Mouse (Mus musculus) limb, embryonic 13.5 days (tissue): ENCODE results near the gene Cd5l. TPM values are rescaled to one million over a fixed set of nuclear protein-coding genes. Genes with fewer than 3 reads are reported as not detected.
"Not testable (repeated sequence)": the region's sequence is repeated elsewhere in the genome, so short reads cannot be mapped to it uniquely, and the experiment has no call there.

Experiments used
- ATAC-seq: fragments of 200-750 bp; cut with Nextera tagmentation; 2 replicates; pipeline ENCODE4 v1.8.0; 2017; ENCODE audit warnings: low read depth, moderate number of reproducible peaks, moderate TSS enrichment; ENCODE audit not compliant: low FRiP score
- H3K27ac ChIP-seq: fragments of 300-500 bp; sonication (generic); 2 replicates; pipeline ENCODE4 v1.5.1; 2015; ENCODE audit warnings: inconsistent platforms, mild to moderate bottlenecking, moderate library complexity
- H3K27me3 ChIP-seq: fragments of 300-500 bp; sonication (generic); 2 replicates; pipeline ENCODE4 v1.6.1; 2015; ENCODE audit warnings: mild to moderate bottlenecking, inconsistent platforms
- H3K36me3 ChIP-seq: fragments of 300-500 bp; sonication (generic); 2 replicates; pipeline ENCODE4 v1.6.1; 2015; ENCODE audit warnings: inconsistent platforms, mild to moderate bottlenecking, moderate library complexity
- H3K4me1 ChIP-seq: fragments of 300-500 bp; sonication (generic); 2 replicates; pipeline ENCODE4 v1.6.1; 2015; ENCODE audit warnings: inconsistent platforms
- H3K4me2 ChIP-seq: fragments of 300-500 bp; sonication (generic); replicated peaks from 2 replicates; pipeline ENCODE4 v1.6.1; 2015; ENCODE audit warnings: inconsistent platforms, mild to moderate bottlenecking, moderate library complexity
- H3K4me3 ChIP-seq: fragments of 300-500 bp; sonication (generic); 2 replicates; pipeline ENCODE4 v1.5.1; 2015; ENCODE audit warnings: moderate library complexity, mild to moderate bottlenecking, inconsistent platforms
- H3K9ac ChIP-seq: fragments of 300-500 bp; sonication (generic); 2 replicates; pipeline ENCODE4 v1.6.1; 2015; ENCODE audit warnings: mild to moderate bottlenecking, inconsistent platforms
- H3K9me3 ChIP-seq: fragments of 300-500 bp; sonication (generic); 2 replicates; pipeline ENCODE4 v1.6.1; 2016; ENCODE audit warnings: inconsistent platforms
- WGBS: fragments of 180-500 bp; shearing (Covaris S2); methylation state at CpG from one replicate; pipeline ENCODE4 v1.1.7; 2015; 5-methylcytosine and 5-hydroxymethylcytosine counted together
- polyA plus RNA-seq: library from polyadenylated mRNA; unstranded; fragments of >200 nt; fragmentation: Nextera tagmentation; extraction: Ambion mirVana; gene quantifications from 2 replicates; pipeline ENCODE4 v1.2.1, GENCODE M21; 2015

Gene Cd5l
- polyA plus RNA-seq = 0.27 and 0.33 TPM in 2 replicates

DNA sequence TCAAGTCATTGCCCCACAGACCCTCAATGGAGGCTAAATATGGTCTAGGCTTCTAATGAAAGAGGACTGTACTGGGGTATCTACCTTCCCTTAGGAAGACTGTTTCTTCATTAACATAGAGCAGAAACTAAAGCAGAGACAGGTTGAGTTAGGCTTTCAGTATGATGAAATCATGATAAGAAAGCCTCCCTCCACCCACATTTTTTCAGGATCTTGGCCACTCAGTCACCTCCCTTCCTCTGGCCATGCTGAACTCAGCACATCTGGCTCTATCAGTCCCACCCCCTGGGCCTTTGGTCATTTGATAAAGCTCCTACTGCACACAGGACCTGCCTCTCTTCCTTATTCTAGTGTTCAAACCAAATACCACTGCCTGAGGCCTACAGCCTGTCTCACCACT lies at the start of gene Cd5l:
Cd5l (plus strand) TSS at position 301 of the 400 bp plus-strand sequence.
- Histone ChIP-seq H3K9me3 (no peaks in the 10 kb centered on the region), H3K4me2 (no peak within 1 kb of the TSS), H3K27ac (no peak within 1 kb of the TSS), H3K27me3 (no peaks in the 10 kb centered on the region), H3K4me1 (no peaks in the 10 kb centered on the region), H3K36me3 (no peaks in the 10 kb centered on the region), H3K9ac (no peak within 1 kb of the TSS), H3K4me3 (no peak within 1 kb of the TSS)
- no peak for ATAC-seq

DNA sequence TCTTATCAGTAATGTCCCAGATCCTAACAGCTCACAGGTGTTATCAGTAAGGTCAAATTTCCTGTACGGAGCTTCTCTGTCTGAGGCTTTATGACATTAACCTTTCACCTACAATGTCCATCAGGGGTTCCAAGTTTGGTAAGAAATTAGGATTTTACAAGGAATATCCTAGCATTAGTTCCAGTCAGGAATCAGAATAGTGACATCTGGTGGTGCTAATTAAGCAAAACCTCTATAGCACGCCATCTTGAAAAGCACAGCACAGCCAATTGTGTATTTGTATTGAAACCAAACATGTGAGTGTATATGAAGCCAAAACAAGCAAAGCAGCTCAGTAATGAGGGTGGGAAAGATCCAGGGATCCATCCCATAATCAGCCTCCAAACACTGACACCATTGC lies 47.8 kb upstream of the Cd5l start:
- ATAC-seq = no peak
- H3K27me3 ChIP-seq = no peaks in the 10 kb centered on the region
- WGBS = 76% methylated on average over 2 of the region's 2 CpGs

DNA sequence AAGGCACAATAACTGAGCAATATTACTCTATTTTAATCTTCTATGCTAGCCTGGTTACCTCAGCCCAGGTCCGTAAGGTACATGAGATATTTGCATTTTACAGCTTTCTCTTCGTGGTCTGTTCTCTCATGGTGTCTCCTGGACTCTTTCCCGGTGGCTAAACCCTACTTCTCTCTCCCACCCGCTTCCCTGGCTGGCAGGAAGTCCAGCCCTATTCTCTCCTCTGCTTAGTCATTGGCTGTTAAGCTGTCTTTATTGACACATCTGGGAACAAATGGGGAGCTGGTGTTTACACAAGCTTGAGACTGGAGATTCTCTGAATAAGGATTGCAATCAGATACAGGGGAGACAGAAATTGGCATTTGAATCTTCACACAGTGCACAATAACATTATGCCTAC lies 35.1 kb upstream of the Cd5l start:
- Histone ChIP-seq H3K27me3 (no peaks in the 10 kb centered on the region), H3K4me3 (no peak overlapping the region), H3K4me2 (no peak overlapping the region), H3K4me1 (no peaks in the 10 kb centered on the region), H3K9me3 (no peaks in the 10 kb centered on the region), H3K36me3 (no peaks in the 10 kb centered on the region), H3K27ac (no peak overlapping the region), H3K9ac (no peak overlapping the region)
- WGBS = 51% methylated on average over 4 of the region's 4 CpGs
- ATAC-seq = no peak

More for the DNA sequence above, 47.8 kb upstream of the Cd5l start:
- no peaks in the 10 kb centered on the region for H3K36me3 ChIP-seq
- no peak overlapping the region for H3K27ac ChIP-seq
- H3K4me1 ChIP-seq = no peaks in the 10 kb centered on the region
- no peak overlapping the region for H3K4me2 ChIP-seq
- H3K9ac ChIP-seq = no peak overlapping the region
- no peak overlapping the region for H3K4me3 ChIP-seq
- H3K9me3 ChIP-seq = no peaks in the 10 kb centered on the region

DNA sequence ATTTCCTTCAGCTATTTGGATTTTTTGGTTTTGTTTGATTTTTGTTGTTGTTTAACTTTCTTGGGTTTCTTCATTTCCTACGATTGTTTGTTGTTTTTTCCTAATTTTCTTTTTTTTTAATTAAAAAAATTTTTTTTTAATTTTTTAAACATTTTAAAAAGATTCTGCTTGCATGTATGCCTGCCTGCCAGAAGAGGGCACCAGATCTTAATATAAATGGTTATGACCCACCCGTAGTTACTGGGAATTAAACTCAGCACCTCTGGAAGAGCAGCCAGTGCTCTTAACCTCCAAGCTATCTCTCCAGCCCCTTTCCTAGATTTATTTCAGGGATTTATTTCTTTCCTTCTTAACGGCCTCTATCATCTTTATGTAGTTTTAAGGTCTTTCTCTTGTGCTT lies 33.9 kb upstream of the Cd5l start:
- Histone ChIP-seq H3K9me3 (no peaks in the 10 kb centered on the region), H3K36me3 (no peaks in the 10 kb centered on the region), H3K9ac (no peak overlapping the region), H3K4me1 (no peaks in the 10 kb centered on the region), H3K27ac (no peak overlapping the region), H3K4me3 (no peak overlapping the region), H3K27me3 (no peaks in the 10 kb centered on the region), H3K4me2 (no peak overlapping the region)
- ATAC-seq = no peak
- WGBS = 14% methylated on average over 3 of the region's 3 CpGs

DNA sequence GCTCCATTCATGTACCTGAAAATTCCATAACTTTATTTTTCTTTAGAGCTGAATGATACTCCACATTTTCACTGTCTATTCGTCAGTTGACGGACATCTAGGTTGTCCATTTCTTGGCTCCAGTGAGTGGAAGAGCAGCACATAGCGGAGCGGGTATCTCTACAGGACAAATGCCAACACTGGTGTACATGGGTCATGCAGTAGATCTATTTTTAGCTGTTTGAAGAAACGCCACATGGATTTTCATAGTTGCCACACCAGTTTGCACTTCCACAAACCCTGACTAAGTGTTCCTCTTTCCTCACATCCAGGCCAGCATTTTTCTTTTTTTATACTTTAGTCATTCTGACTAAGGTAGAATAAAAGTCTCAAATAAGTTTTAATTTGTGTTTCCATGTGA lies 19.8 kb upstream of the Cd5l start:
- no peaks in the 10 kb centered on the region for H3K4me1 ChIP-seq
- no peak overlapping the region for H3K9ac ChIP-seq
- no peaks in the 10 kb centered on the region for H3K27me3 ChIP-seq
- H3K27ac ChIP-seq = no peak overlapping the region
- no peak overlapping the region for H3K4me3 ChIP-seq
- H3K36me3 ChIP-seq = no peaks in the 10 kb centered on the region
- no peak for ATAC-seq
- H3K9me3 ChIP-seq = no peaks in the 10 kb centered on the region
- H3K4me2 ChIP-seq = no peak overlapping the region
- WGBS = 90% methylated on average over 5 of the region's 5 CpGs

DNA sequence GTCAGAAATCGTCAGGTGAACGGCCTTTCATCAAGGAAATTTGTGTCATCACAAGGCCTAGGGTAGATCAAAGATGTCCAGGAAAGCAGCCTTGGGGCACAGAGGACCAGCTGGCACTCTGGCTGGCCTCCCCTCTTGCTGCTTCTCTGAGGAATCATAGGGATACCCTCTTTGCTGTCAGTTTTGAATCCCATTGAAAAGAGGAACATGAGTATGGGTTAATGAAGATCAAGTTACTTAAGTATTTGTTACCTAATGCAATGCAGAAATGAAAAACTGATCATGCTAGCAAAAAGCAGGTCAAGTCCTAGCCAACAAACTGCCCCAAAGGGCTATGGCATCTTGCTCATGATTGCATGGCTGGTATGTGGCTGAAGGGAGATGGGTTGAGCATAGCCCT lies 6.7 kb upstream of the Cd5l start:
- 72% methylated on average over 2 of the region's 2 CpGs for WGBS
- H3K27ac ChIP-seq = not testable (repeated sequence)

DNA sequence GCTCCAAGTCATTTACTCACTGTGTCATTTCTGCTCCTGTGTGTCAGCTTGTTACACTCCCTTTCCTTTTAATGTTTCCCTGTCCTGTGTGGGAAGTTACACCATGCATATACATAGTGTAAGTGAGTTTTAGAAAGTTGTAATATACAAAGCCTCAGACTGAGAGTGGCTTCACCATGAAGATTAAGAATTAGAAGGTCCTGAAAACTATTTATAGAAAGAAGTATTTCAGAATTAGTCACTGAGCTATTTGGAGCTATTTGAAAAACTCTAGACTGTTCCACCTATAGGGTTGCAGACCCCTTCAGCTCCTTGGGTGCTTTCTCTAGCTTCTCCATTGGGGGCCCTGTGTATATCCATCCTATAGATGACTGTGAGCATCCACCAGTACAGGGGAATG lies 1.5 kb downstream of the Cd5l start:
- Histone ChIP-seq H3K4me2 (no peak overlapping the region), H3K4me1 (no peaks in the 10 kb centered on the region)

More for the DNA sequence above, 6.7 kb upstream of the Cd5l start:
- not testable (repeated sequence) for H3K36me3 ChIP-seq, H3K4me3 ChIP-seq, ATAC-seq, H3K9me3 ChIP-seq, H3K4me2 ChIP-seq, H3K27me3 ChIP-seq, H3K4me1 ChIP-seq, H3K9ac ChIP-seq

DNA sequence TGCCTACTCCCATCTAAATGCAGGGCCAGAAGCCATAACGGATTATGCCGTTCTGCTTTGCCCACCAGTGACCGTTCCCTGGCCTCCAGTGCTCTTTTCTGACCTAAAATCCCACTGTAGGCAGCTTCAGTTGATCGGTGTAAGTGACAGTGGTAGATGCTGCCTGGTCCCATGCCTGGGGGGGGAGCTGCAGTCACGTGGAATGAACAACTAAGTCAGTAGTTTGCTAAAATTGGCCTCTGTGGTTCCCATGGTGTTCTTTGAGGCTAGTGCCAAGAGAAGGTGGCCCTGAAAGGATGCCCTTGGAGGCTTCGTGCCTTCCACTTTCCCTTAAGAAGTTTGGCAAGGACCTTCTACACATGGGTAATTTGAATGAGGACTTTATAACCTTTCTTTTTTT lies 2.8 kb downstream of the Cd5l start:
- WGBS = 91% methylated on average over 6 of the region's 6 CpGs
- Histone ChIP-seq H3K27me3 (no peaks in the 10 kb centered on the region), H3K36me3 (no peaks in the 10 kb centered on the region), H3K4me3 (no peak overlapping the region), H3K4me1 (no peaks in the 10 kb centered on the region), H3K4me2 (no peak overlapping the region), H3K9ac (no peak overlapping the region), H3K9me3 (no peaks in the 10 kb centered on the region), H3K27ac (no peak overlapping the region)
- ATAC-seq = no peak

More for the DNA sequence above, 1.5 kb downstream of the Cd5l start:
- Histone ChIP-seq H3K9me3 (no peaks in the 10 kb centered on the region), H3K9ac (no peak overlapping the region), H3K27me3 (no peaks in the 10 kb centered on the region), H3K36me3 (no peaks in the 10 kb centered on the region), H3K4me3 (no peak overlapping the region), H3K27ac (no peak overlapping the region)
- ATAC-seq = no peak

DNA sequence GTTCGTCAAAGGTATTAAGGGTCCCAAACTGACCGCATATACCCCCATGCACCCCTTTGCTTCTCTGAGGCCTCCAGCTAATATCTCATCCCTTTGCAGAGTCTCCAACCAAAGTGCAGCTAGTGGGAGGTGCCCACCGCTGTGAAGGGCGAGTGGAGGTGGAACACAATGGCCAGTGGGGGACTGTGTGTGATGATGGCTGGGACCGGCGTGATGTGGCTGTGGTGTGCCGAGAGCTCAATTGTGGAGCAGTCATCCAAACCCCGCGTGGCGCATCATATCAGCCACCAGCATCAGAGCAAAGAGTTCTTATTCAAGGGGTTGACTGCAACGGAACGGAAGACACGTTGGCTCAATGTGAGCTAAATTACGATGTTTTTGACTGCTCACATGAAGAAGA lies 8.0 kb downstream of the Cd5l start:
- no peak overlapping the region for H3K4me2 ChIP-seq
- WGBS = 91% methylated on average over 14 of the region's 14 CpGs
- H3K36me3 ChIP-seq = no peaks in the 10 kb centered on the region
- H3K4me1 ChIP-seq = no peaks in the 10 kb centered on the region
- H3K9ac ChIP-seq = no peak overlapping the region
- no peak overlapping the region for H3K4me3 ChIP-seq
- no peak overlapping the region for H3K27ac ChIP-seq
- ATAC-seq = no peak
- no peaks in the 10 kb centered on the region for H3K27me3 ChIP-seq
- no peaks in the 10 kb centered on the region for H3K9me3 ChIP-seq

DNA sequence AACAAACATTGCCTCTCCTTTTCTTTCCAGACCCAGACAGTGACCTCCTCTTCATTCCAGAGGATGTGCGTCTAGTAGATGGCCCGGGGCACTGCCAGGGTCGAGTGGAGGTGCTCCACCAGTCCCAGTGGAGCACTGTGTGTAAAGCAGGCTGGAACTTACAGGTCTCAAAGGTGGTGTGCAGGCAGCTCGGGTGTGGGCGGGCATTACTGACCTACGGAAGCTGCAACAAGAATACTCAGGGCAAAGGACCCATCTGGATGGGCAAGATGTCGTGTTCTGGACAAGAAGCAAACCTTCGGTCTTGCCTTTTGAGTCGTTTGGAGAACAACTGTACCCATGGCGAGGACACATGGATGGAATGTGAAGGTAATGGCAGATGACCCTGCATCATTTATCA lies 9.8 kb downstream of the Cd5l start:
- Histone ChIP-seq H3K27me3 (no peaks in the 10 kb centered on the region), H3K4me1 (no peaks in the 10 kb centered on the region), H3K4me2 (no peak overlapping the region), H3K9ac (no peak overlapping the region), H3K36me3 (no peaks in the 10 kb centered on the region), H3K9me3 (no peaks in the 10 kb centered on the region), H3K4me3 (no peak overlapping the region), H3K27ac (no peak overlapping the region)
- ATAC-seq = no peak
- 86% methylated on average over 10 of the region's 10 CpGs for WGBS

DNA sequence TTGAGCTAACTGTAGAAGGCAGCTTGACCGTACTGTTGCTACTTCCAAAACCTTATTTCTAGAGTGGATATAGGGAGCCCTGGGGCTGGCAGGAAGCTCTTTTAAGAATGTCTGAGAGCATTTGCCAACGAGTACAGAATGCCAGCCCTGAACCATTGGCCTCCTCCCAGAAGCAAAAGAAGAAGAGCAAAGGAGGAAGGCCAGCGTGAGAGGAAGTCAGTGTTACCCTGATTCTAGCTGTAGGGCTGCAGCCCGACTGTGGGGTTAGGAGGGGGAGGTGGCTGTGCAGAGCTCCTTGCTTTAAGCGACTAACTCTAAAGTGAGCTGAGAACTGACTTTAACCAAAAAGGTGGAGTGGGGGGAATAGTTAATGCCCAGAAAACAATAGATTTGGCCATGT lies 11.5 kb downstream of the Cd5l start:
- H3K4me1 ChIP-seq = peaks cover 1% of the 10 kb centered on the region; the same call in 1 of the 2 replicates
- no peak for ATAC-seq
- H3K36me3 ChIP-seq = no peaks in the 10 kb centered on the region
- H3K9me3 ChIP-seq = no peaks in the 10 kb centered on the region
- no peak overlapping the region for H3K9ac ChIP-seq
- no peak overlapping the region for H3K4me3 ChIP-seq
- H3K4me2 ChIP-seq = no peak overlapping the region
- H3K27me3 ChIP-seq = no peaks in the 10 kb centered on the region
- no peak overlapping the region for H3K27ac ChIP-seq
- WGBS = 77% methylated on average over 5 of the region's 5 CpGs

DNA sequence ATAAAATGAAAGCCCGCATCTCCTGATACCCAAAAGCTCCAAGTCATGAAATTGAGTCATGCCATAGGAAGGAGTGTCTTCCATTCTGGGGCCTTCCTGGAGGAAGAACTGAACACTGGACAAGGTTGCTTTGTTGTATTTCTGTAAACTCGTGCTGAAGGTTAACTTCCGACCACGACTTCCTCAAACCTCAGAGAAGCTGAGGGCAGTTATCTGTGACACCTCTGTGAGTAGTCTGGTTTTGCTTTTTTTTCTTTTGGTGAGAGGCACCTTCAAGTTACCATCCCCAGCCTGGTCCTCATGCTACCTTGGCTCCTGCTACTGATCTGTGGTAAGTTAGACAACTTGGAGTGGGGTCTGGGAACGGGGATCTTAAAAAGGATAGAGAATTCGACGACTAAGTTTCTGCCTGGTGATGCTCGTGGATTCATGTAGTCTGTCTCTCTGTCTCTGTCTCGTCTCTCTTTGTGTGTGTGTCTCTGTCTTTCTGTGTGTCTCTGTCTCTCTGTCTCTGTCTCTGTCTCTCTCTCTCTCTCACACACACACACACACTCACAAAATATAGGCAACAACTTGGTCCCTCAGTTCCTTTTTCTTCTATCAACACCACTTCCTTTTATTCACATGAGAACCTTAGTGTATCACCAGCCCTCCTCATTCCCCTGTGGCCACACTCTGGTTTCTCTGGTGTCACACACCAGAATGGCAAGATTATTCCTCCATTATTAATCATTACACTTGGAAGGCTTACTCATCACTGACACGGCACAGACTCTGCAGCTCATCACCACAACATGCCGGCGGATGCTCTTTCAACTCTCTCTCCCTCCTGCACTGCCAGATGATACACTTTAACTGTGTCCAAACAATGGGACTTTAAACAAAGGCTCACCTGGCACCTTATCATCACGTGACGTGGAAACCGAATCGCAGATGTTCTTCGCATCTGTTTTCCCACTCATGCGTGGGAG lies 18.8 kb downstream of the Cd5l start, which contains the start of gene Fcrl1:
Fcrl1 (plus strand) TSS at position 193 of the 971 bp plus-strand sequence.
- ATAC-seq = no peak
- Histone ChIP-seq H3K4me3 (no peak within 1 kb of the TSS), H3K9ac (no peak within 1 kb of the TSS), H3K4me2 (no peak within 1 kb of the TSS), H3K27ac (no peak within 1 kb of the TSS), H3K36me3 (no peaks in the 10 kb centered on the region), H3K27me3 (no peaks in the 10 kb centered on the region), H3K9me3 (no peaks in the 10 kb centered on the region), H3K4me1 (peaks cover 8% of the 10 kb centered on the region; the same call in 1 of the 2 replicates)
- WGBS = 85% methylated on average over 18 of the region's 18 CpGs

DNA sequence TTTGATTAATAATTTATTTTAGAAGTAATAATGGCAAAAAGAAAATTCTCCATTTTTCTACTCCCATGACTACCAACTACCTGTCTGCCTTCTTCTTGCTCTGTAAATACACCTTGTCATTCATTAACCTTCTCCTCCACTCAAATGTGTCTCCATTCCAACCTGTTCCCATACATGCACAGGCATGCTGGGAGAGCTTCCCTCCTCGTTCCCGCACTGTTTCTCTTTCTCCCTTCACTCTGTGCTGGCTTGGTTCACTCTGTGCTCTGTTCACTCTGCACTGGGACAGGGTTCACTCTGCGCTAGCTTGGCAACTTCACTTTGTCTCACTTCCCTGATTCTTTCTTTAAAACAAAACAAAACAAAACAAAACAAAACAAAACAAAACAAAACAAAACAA lies 19.5 kb downstream of the Cd5l start:
- H3K36me3 ChIP-seq = no peaks in the 10 kb centered on the region
- H3K9me3 ChIP-seq = no peaks in the 10 kb centered on the region
- H3K27me3 ChIP-seq = no peaks in the 10 kb centered on the region
- no peak for ATAC-seq
- peaks cover 8% of the 10 kb centered on the region; the same call in 1 of the 2 replicates for H3K4me1 ChIP-seq
- H3K4me2 ChIP-seq = no peak overlapping the region
- H3K4me3 ChIP-seq = no peak overlapping the region
- H3K9ac ChIP-seq = no peak overlapping the region
- 68% methylated on average over 3 of the region's 3 CpGs for WGBS
- H3K27ac ChIP-seq = no peak overlapping the region
